Mouse (Mus musculus) CH12.LX (cell line): ENCODE measurements around the gene Gm32742. TPM values are rescaled to one million over a fixed set of nuclear protein-coding genes. Genes with fewer than 3 reads are reported as not detected.

Source experiments
- DNase-seq: peaks from one replicate; pipeline ENCODE4 v3.0.0-alpha.2; 2013; ENCODE audit errors: extremely low read depth
- H3K27ac ChIP-seq: 2 replicates; pipeline ENCODE4 v1.5.1; 2012; ENCODE audit warnings: low read depth, mild to moderate bottlenecking, control low read depth, moderate library complexity; ENCODE audit not compliant: insufficient read depth
- H3K27me3 ChIP-seq: replicated peaks from 2 replicates; pipeline ENCODE3; 2012; ENCODE audit warnings: inconsistent platforms
- H3K36me3 ChIP-seq, 2 experiments: replicated peaks in 1 of 2; 2 replicates each; pipeline versions ENCODE3 to v1.6.1; 2012; ENCODE audit warnings: inconsistent platforms in 1 of 2, low read length in 1 of 2, mild to moderate bottlenecking in 1 of 2, mixed read lengths in 1 of 2, moderate library complexity in 1 of 2; ENCODE audit not compliant: control insufficient read depth in 1 of 2, insufficient read depth in 1 of 2
- H3K4me1 ChIP-seq, 2 experiments: 2 replicates each; pipeline ENCODE4 v1.6.1; 2012; ENCODE audit warnings: inconsistent platforms in 1 of 2, moderate library complexity in 1 of 2; ENCODE audit not compliant: insufficient read depth in 2 of 2, control insufficient read depth in 1 of 2
- H3K4me2 ChIP-seq: 2 replicates; pipeline ENCODE4 v1.6.1; 2012; ENCODE audit warnings: low read depth, mild to moderate bottlenecking, control low read depth; ENCODE audit not compliant: poor library complexity, insufficient read depth, severe bottlenecking
- H3K4me3 ChIP-seq, 3 experiments: fragments of 150-350 bp in 1 of 3; sonication (generic) in 1 of 3; replicated peaks in 1 of 3; 2 replicates each; pipeline versions ENCODE3 to v1.5.1; 2011 to 2012; ENCODE audit warnings: low read depth in 2 of 3, low read length in 2 of 3, mild to moderate bottlenecking in 2 of 3, moderate library complexity in 2 of 3, control low read depth in 1 of 3, improper control_type of control experiment in 1 of 3, inconsistent platforms in 1 of 3, mixed read lengths in 1 of 3; ENCODE audit not compliant: poor library complexity in 1 of 3
- H3K79me2 ChIP-seq: replicated peaks from 2 replicates; pipeline ENCODE4 v1.6.1; 2012; ENCODE audit warnings: mild to moderate bottlenecking, moderate library complexity; ENCODE audit not compliant: control insufficient read depth, poor library complexity, insufficient read depth, severe bottlenecking; ENCODE audit errors: extremely low read depth
- H3K9ac ChIP-seq: 2 replicates; pipeline ENCODE4 v1.6.1; 2012; ENCODE audit warnings: low read depth, mild to moderate bottlenecking, control low read depth, moderate library complexity; ENCODE audit not compliant: insufficient read depth
- H3K9me3 ChIP-seq: replicated peaks from 2 replicates; pipeline ENCODE3; 2012; ENCODE audit warnings: low read length, inconsistent platforms, mixed read lengths
- BHLHE40 ChIP-seq: IDR thresholded peaks from 2 replicates; pipeline ENCODE4 v1.6.1; 2011; ENCODE audit warnings: mild to moderate bottlenecking, low read depth, low read length, improper control_type of control experiment
- ELF1 ChIP-seq: IDR thresholded peaks from 2 replicates; pipeline ENCODE4 v1.6.1; 2014; ENCODE audit warnings: low read depth, mild to moderate bottlenecking, inconsistent platforms, low read length, improper control_type of control experiment
- IRF4 ChIP-seq: IDR thresholded peaks from 2 replicates; pipeline ENCODE4 v1.6.1; 2014; ENCODE audit warnings: low read depth, mild to moderate bottlenecking, inconsistent platforms, low read length, improper control_type of control experiment
- JUN ChIP-seq: IDR thresholded peaks from 2 replicates; pipeline ENCODE4 v1.6.1; 2011; ENCODE audit warnings: low read depth, mild to moderate bottlenecking, low read length, improper control_type of control experiment, moderate library complexity; ENCODE audit not compliant: insufficient read depth
- JUND ChIP-seq: conservative IDR thresholded peaks from 2 replicates; pipeline ENCODE4 v1.6.1; 2011; ENCODE audit warnings: low read depth, low read length, improper control_type of control experiment
- KAT2A ChIP-seq: IDR thresholded peaks from 2 replicates; pipeline ENCODE4 v1.6.1; 2012; ENCODE audit warnings: low read length, improper control_type of control experiment, inconsistent platforms; ENCODE audit not compliant: insufficient replicate concordance
- MAX ChIP-seq: IDR thresholded peaks from 2 replicates; pipeline ENCODE4 v1.6.1; 2011; ENCODE audit warnings: low read length, improper control_type of control experiment
- MEF2A ChIP-seq: IDR thresholded peaks from 2 replicates; pipeline ENCODE4 v1.6.1; 2014; ENCODE audit warnings: low read depth, mild to moderate bottlenecking, inconsistent platforms, low read length, improper control_type of control experiment, borderline replicate concordance
- POLR2AphosphoS2 ChIP-seq: IDR thresholded peaks from 2 replicates; pipeline ENCODE4 v1.6.1; 2011; ENCODE audit warnings: low read depth, low read length, improper control_type of control experiment
- RAD21 ChIP-seq: IDR thresholded peaks from 2 replicates; pipeline ENCODE4 v1.6.1; 2011; ENCODE audit warnings: low read depth, mild to moderate bottlenecking, low read length, improper control_type of control experiment, moderate library complexity
- SIN3A ChIP-seq: IDR thresholded peaks from 2 replicates; pipeline ENCODE4 v1.6.1; 2012; ENCODE audit warnings: low read length, improper control_type of control experiment, inconsistent platforms
- SMC3 ChIP-seq: IDR thresholded peaks from 2 replicates; pipeline ENCODE4 v1.6.1; 2011; ENCODE audit warnings: low read depth, low read length, improper control_type of control experiment
- USF1 ChIP-seq: IDR thresholded peaks from 2 replicates; pipeline ENCODE4 v1.6.1; 2014; ENCODE audit warnings: low read depth, mild to moderate bottlenecking, inconsistent platforms, low read length, improper control_type of control experiment
- ZC3H11A ChIP-seq: IDR thresholded peaks from 2 replicates; pipeline ENCODE4 v1.6.1; 2012; ENCODE audit warnings: low read depth, mild to moderate bottlenecking, inconsistent platforms, low read length, improper control_type of control experiment
- ZMIZ1 ChIP-seq: IDR thresholded peaks from 2 replicates; pipeline ENCODE4 v1.6.1; 2012; ENCODE audit warnings: low read depth, mild to moderate bottlenecking, inconsistent platforms, low read length, improper control_type of control experiment
- ZNF384 ChIP-seq: IDR thresholded peaks from 2 replicates; pipeline ENCODE4 v1.6.1; 2012; ENCODE audit warnings: low read depth, low read length, improper control_type of control experiment, inconsistent platforms
- dilution Hi-C: fragments of 300-500 bp; cut with MboI; formaldehyde crosslinking; loops from 2 replicates; pipeline ENCODE4 v1.14.3; 2020; ENCODE audit warnings: low sequenced_read_pairs; ENCODE audit not compliant: extremely low pct_unique_long_range_greater_than_20kb, extremely low pct_ligation_motif_present
- in situ Hi-C: fragments of 300-500 bp; cut with MboI; formaldehyde crosslinking; loops from 3 replicates; pipeline ENCODE4 v1.14.3; 2019; ENCODE audit warnings: low sequenced_read_pairs, low pct_ligation_motif_present, low pct_unique_long_range_greater_than_20kb, mixed read lengths
- polyA plus RNA-seq: library from polyadenylated mRNA; unstranded; fragments of >175 nt; gene quantifications from 2 replicates; pipeline ENCODE4 v1.2.1, GENCODE M21; 2012; ENCODE audit warnings: low read depth; ENCODE audit not compliant: insufficient read length
- total RNA-seq, 2 experiments: library from RNA; depleted of rRNA; stranded (reverse); fragments of 300-350 nt in 1 of 2; fragments of >200 nt in 1 of 2; gene quantifications; 2 replicates each; pipeline ENCODE4 v1.2.3; 2012 to 2014

Gm32742 gene
- total and polyA plus RNA-seq, 3 experiments: 0.23 to 0.77 (median 0.42) TPM

GRCm38 (mm10) chr9:51174890-51175464, 9.7 kb upstream of the Gm32742 start:
- no peak overlapping the region; the same call in 1 of the 2 replicates for H3K9ac ChIP-seq
- peak; percentile 52 for DNase-seq
- H3K36me3 ChIP-seq: no peaks in the 10 kb centered on the region
- TF ChIP-seq SMC3 (no peak), ZNF384 (0 out of 2 replicates have a peak, but pooled peaks have one; percentile 15), MEF2A (peak; percentile 42; the same call in 1 of the 2 replicates), BHLHE40 (0 out of 2 replicates have a peak, but pooled peaks have one; percentile 58), JUND (no peak)
- H3K79me2 ChIP-seq: no peaks in the 10 kb centered on the region
- in situ Hi-C loops (loop anchor here (5.0 to 25.0 kb wide), 4 partner anchors 37 to 737 kb away; partner anchors contain the start of genes Arhgap20 and Pou2af1), dilution Hi-C loops (no loop called here)
- H3K27me3 ChIP-seq: no peaks in the 10 kb centered on the region
- peaks cover 27 to 39% of the 10 kb centered on the region in 2 experiments for H3K4me1 ChIP-seq
- H3K4me3 ChIP-seq: peak overlapping the region in 1 of 3 experiments; percentile 31
- no peaks in the 10 kb centered on the region for H3K9me3 ChIP-seq
- no peak overlapping the region for H3K4me2 ChIP-seq
- H3K27ac ChIP-seq: no peak overlapping the region

- Histone ChIP-seq H3K27ac (no peak overlapping the region), H3K4me1 (peaks cover 28 to 30% of the 10 kb centered on the region in 2 experiments), H3K79me2 (no peaks in the 10 kb centered on the region), H3K4me2 (no peak overlapping the region), H3K9ac (no peak overlapping the region), H3K36me3 (no peaks in the 10 kb centered on the region), H3K9me3 (no peaks in the 10 kb centered on the region), H3K27me3 (no peaks in the 10 kb centered on the region), H3K4me3 (no peak overlapping the region)
- in situ Hi-C loops: loop anchor here (5.0 to 25.0 kb wide), 3 partner anchors 122 to 742 kb away; partner anchors contain the start of gene Arhgap20
- no peak for TF ChIP-seq JUN
- no peak for TF ChIP-seq ZC3H11A
- TF ChIP-seq ELF1: no peak
- TF ChIP-seq MAX: no peak
- DNase-seq: no peak
- dilution Hi-C loops: no loop called here
Measured at GRCm38 (mm10) chr9:51170298-51170697, 5.0 kb upstream of the Gm32742 start.

DNA sequence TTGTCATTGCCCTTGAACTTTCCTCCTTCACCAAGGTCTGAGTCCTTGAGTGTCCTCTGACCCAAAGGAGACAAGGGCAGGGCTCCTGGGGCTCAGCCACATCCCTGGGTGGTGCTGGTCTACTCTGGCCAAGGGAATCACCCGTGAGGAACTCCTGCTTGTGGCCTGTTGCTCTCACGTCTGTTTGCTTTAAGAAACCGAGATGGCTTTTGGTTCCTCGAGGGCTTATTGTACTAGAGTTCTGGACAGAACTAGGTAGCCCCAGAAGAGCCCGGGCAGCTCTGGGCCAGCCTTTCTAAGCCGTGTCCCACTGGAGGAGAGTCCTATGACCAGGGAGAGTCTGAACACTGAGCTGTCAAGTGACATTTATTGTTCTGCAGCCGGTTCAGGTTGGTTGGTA, 3.8 kb upstream of the Gm32742 start:
- TF ChIP-seq BHLHE40 (no peak), RAD21 (no peak), SMC3 (no peak), IRF4 (no peak), KAT2A (no peak), SIN3A (no peak), POLR2AphosphoS2 (no peak), ZC3H11A (no peak), USF1 (no peak), ZMIZ1 (no peak), MAX (no peak)
- Histone ChIP-seq H3K4me2 (no peak overlapping the region), H3K36me3 (no peaks in the 10 kb centered on the region), H3K4me1 (peaks cover 23 to 34% of the 10 kb centered on the region in 2 experiments), H3K79me2 (no peaks in the 10 kb centered on the region), H3K9me3 (no peaks in the 10 kb centered on the region), H3K27ac (no peak overlapping the region), H3K9ac (no peak overlapping the region), H3K4me3 (no peak overlapping the region), H3K27me3 (no peaks in the 10 kb centered on the region)
- dilution Hi-C loops (no loop called here), in situ Hi-C loops (loop anchor here (25.0 kb wide), 2 partner anchors 593 to 743 kb away; partner anchors contain the start of gene Arhgap20)
- no peak for DNase-seq
